8 mouse cellular contexts compared by ENCODE assay signal in the genomic region with DNA sequence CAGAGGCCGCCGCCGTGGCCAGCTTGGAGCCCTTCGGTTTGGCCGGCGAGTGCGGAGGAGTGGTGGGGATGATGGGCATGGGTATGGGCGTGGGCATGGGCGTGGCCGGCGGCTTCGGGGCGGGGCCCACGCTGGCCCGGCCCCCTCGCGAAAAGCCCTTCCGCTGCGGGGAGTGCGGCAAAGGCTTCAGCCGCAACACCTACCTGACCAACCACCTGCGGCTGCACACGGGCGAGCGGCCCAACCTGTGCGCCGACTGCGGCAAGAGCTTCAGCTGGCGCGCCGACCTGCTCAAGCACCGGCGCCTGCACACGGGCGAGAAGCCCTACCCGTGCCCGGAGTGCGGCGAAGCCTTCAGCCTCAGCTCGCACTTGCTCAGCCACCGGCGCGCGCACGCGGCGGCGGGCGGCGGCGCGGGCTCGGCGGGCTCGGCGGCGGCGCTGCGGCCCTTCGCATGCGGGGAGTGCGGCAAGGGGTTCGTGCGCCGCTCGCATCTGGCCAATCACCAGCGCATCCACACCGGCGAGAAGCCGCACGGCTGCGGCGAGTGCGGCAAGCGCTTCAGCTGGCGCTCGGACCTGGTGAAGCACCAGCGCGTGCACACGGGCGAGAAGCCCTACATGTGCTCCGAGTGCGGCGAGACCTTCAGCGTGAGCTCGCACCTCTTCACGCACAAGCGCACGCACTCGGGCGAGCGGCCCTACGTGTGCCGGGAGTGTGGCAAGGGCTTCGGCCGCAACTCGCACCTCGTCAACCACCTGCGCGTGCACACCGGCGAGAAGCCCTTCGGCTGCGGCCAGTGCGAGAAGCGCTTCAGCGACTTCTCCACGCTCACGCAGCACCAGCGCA. TPM values are rescaled to one million over a fixed set of nuclear protein-coding genes. Genes with fewer than 3 reads are reported as not detected.
DNase-seq lines count a peak whose midpoint lies in the region; ATAC-seq and TF ChIP-seq lines count a peak whose summit lies in the region.

No protein-coding gene starts in this region.

- no peak for TF ChIP-seq RAD21 in MEL (IDR thresholded peaks at IDR 0.05; ENCODE audit: low read depth, low read length)

- ATAC-seq in forebrain, postnatal 0 days = peak; percentile 89
- peak; percentile 54 to 89 for ATAC-seq in hematopoietic stem cell, adult 5-6 weeks (replicated peaks in 1 of 2; ENCODE audit: insufficient read depth in 1 of 2, low FRiP score in 2 of 2, low TSS enrichment in 1 of 2, low read depth in 1 of 2, poor library complexity in 2 of 2, severe bottlenecking in 2 of 2)
- ATAC-seq in lung, postnatal 0 days = peak; percentile 96

- H3K4me1 ChIP-seq in MEL (ENCODE audit: control insufficient read depth in 1 of 2, insufficient read depth in 2 of 2, low read length in 2 of 2) = peaks cover 0 to 4% of the 10 kb centered on the region in 2 experiments; a peak in 1 of 4 replicates
- peaks cover 7% of the 10 kb centered on the region; the same call in 1 of the 2 replicates for H3K4me1 ChIP-seq in forebrain, postnatal 0 days (ENCODE audit: insufficient read depth)
- H3K4me1 ChIP-seq in lung, postnatal 0 days (ENCODE audit: insufficient read depth, low read depth, low read length) = peaks cover 13% of the 10 kb centered on the region; the same call in 1 of the 2 replicates

- TF ChIP-seq CTCF in MEL (IDR thresholded peaks at IDR 0.05 in 2 of 3, conservative IDR thresholded peaks at IDR 0.05 in 1 of 3; ENCODE audit: control insufficient read depth in 1 of 3, insufficient read depth in 1 of 3, low read depth in 2 of 3, low read length in 3 of 3, poor library complexity in 1 of 3, severe bottlenecking in 1 of 3) = no peak
- TF ChIP-seq CTCF in forebrain, postnatal 0 days (IDR thresholded peaks at IDR 0.05; ENCODE audit: low read depth) = no peak
- TF ChIP-seq CTCF in lung, postnatal 0 days (IDR thresholded peaks at IDR 0.05) = no peak

- H3K4me2 ChIP-seq in forebrain, postnatal 0 days (ENCODE audit: low read depth) = peak overlapping the region; percentile 89
- peak overlapping the region; percentile 99 for H3K4me2 ChIP-seq in lung, postnatal 0 days (replicated peaks; ENCODE audit: low read depth, low read length)

- no peak for TF ChIP-seq POLR2A in MEL (IDR thresholded peaks at IDR 0.05; ENCODE audit: control insufficient read depth in 1 of 2, insufficient read depth in 1 of 2, low read depth in 1 of 2, low read length in 2 of 2, poor library complexity in 1 of 2)

- peaks cover 2 to 17% of the 10 kb centered on the region in 2 experiments for H3K27me3 ChIP-seq in MEL (ENCODE audit: control insufficient read depth in 1 of 2, insufficient read depth in 2 of 2, low read length in 2 of 2)
- peaks cover 10% of the 10 kb centered on the region for H3K27me3 ChIP-seq in forebrain, postnatal 0 days (ENCODE audit: insufficient read depth, low read length)
- H3K27me3 ChIP-seq in lung, postnatal 0 days (replicated peaks; ENCODE audit: insufficient read depth, low read length) = no peaks in the 10 kb centered on the region

- no peak for TF ChIP-seq EP300 in MEL (IDR thresholded peaks at IDR 0.05; ENCODE audit: low read depth in 1 of 2, low read length in 2 of 2)
- TF ChIP-seq EP300 in lung, postnatal 0 days (IDR thresholded peaks at IDR 0.05) = no peak

- peak; percentile 29 for DNase-seq in MEL (ENCODE audit: low read depth, low spot score)
- peak; percentile 90 to 94 for DNase-seq in cerebellum, adult 18-20 months
- peak; percentile 76 for DNase-seq in forebrain, postnatal 0 days
- peak; percentile 85 to 89 for DNase-seq in layer of hippocampus, postnatal 10 days (ENCODE audit: low spot score in 2 of 2)
- peak; percentile 79 for DNase-seq in lung, postnatal 0 days (ENCODE audit: low spot score)
- DNase-seq in retina, embryonic 14.5 days (ENCODE audit: low spot score) = peak; percentile 83
- DNase-seq in thymus, postnatal 4 days = peak; percentile 71

- 6% methylated on average over 86 of the region's 110 CpGs for WGBS in forebrain, postnatal 0 days
- 2% methylated on average over 92 of the region's 110 CpGs for WGBS in lung, postnatal 0 days

- H3K27ac ChIP-seq in MEL (ENCODE audit: control insufficient read depth, low read depth, low read length) = no peak overlapping the region
- no peak overlapping the region; the same call in 1 of the 2 replicates for H3K27ac ChIP-seq in forebrain, postnatal 0 days (ENCODE audit: low read depth, low read length)
- 0 out of 2 replicates have a peak overlapping the region, but pooled peaks have one; percentile 14 for H3K27ac ChIP-seq in lung, postnatal 0 days (ENCODE audit: low read length)

- no peaks in the 10 kb centered on the region for H3K79me2 ChIP-seq in MEL (ENCODE audit: control insufficient read depth, insufficient read depth, low read length, poor library complexity)

- peak overlapping the region in 1 of 2 experiments; percentile 41; a peak in 2 of 4 replicates for H3K4me3 ChIP-seq in MEL (ENCODE audit: control insufficient read depth in 1 of 2, insufficient read depth in 1 of 2, low read depth in 2 of 2, low read length in 2 of 2)
- peak overlapping the region; percentile 55 for H3K4me3 ChIP-seq in forebrain, postnatal 0 days (ENCODE audit: low read depth, low read length)
- H3K4me3 ChIP-seq in lung, postnatal 0 days (ENCODE audit: low read depth, low read length) = peak overlapping the region; percentile 60

- H3K36me3 ChIP-seq in MEL (ENCODE audit: control insufficient read depth in 1 of 2, insufficient read depth in 2 of 2, low read length in 2 of 2) = no peaks in the 10 kb centered on the region
- H3K36me3 ChIP-seq in forebrain, postnatal 0 days (ENCODE audit: insufficient read depth) = 0 out of 2 replicates have a peak, but pooled peaks cover 7% of the 10 kb centered on the region
- H3K36me3 ChIP-seq in lung, postnatal 0 days (ENCODE audit: insufficient read depth, low read length) = no peaks in the 10 kb centered on the region

- 0 out of 2 replicates have a peak overlapping the region, but pooled peaks have one; percentile 25 for H3K9ac ChIP-seq in MEL (ENCODE audit: control insufficient read depth, low read depth, low read length, poor library complexity, severe bottlenecking)
- H3K9ac ChIP-seq in forebrain, postnatal 0 days = peak overlapping the region; percentile 56
- no peak overlapping the region for H3K9ac ChIP-seq in lung, postnatal 0 days (replicated peaks; ENCODE audit: low read depth)

- no peaks in the 10 kb centered on the region for H3K9me3 ChIP-seq in MEL (replicated peaks; ENCODE audit: insufficient read depth, low read length)
- H3K9me3 ChIP-seq in forebrain, postnatal 0 days (ENCODE audit: low read length) = no peaks in the 10 kb centered on the region
- no peaks in the 10 kb centered on the region for H3K9me3 ChIP-seq in lung, postnatal 0 days (ENCODE audit: low read length)

TF ChIP-seq in MEL, 35 proteins besides CTCF, POLR2A, EP300 and RAD21:
- TF ChIP-seq KAT2A (conservative IDR thresholded peaks at IDR 0.05; ENCODE audit: low read depth, low read length) (no peak), NELFE (IDR thresholded peaks at IDR 0.05; ENCODE audit: low read depth, low read length) (no peak), ELF1 (IDR thresholded peaks at IDR 0.05; ENCODE audit: low read depth, low read length) (no peak), SMC3 (IDR thresholded peaks at IDR 0.05; ENCODE audit: low read depth, low read length) (no peak), HCFC1 (IDR thresholded peaks at IDR 0.05; ENCODE audit: low read depth, low read length) (no peak), GATA1 (IDR thresholded peaks at IDR 0.05; ENCODE audit: low read depth, low read length) (no peak), POLR2AphosphoS5 (IDR thresholded peaks at IDR 0.05; ENCODE audit: borderline replicate concordance, low read depth, low read length) (no peak), BHLHE40 (IDR thresholded peaks at IDR 0.05; ENCODE audit: borderline replicate concordance, low read depth, low read length) (no peak), TBP (IDR thresholded peaks at IDR 0.05; ENCODE audit: low read depth, low read length) (no peak), MAFK (IDR thresholded peaks at IDR 0.05; ENCODE audit: borderline replicate concordance, low read depth, low read length) (no peak), ZNF384 (IDR thresholded peaks at IDR 0.05; ENCODE audit: low read depth, low read length) (no peak), ZMIZ1 (IDR thresholded peaks at IDR 0.05; ENCODE audit: low read depth, low read length) (no peak), USF1 (IDR thresholded peaks at IDR 0.05; ENCODE audit: low read depth, low read length) (no peak), UBTF (IDR thresholded peaks at IDR 0.05; ENCODE audit: borderline replicate concordance, insufficient read depth, low read depth, low read length) (no peak)
TF ChIP-seq in MEL: peak in this region for 0.

RNA-seq across cellular contexts. Expression of a gene that starts 29.1 kb away (rescaled TPM):
- total RNA-seq in MEL (2012; rRNA removed) = not detected in 2 replicates
- not detected for polyA plus RNA-seq in MEL (2012; ENCODE audit: insufficient read depth in 1 of 2, insufficient read length in 2 of 2, low read depth in 1 of 2, low replicate concordance in 2 of 2, missing spikeins in 1 of 2)
- total RNA-seq in forebrain, postnatal 0 days (2014; rRNA removed) = not detected in 2 replicates
- not detected in 2 replicates for polyA plus RNA-seq in forebrain, postnatal 0 days (2015; fragmentation: Nextera tagmentation; extraction: Ambion mirVana)
- total RNA-seq in hematopoietic stem cell, adult 5-6 weeks (2017) = not detected in 2 replicates
- not detected for total RNA-seq in layer of hippocampus, postnatal 10 days (2021)
- polyA plus RNA-seq in lung, postnatal 0 days (2015; fragmentation: Nextera tagmentation; extraction: Ambion mirVana) = not detected in 2 replicates

RNA-seq across cellular contexts. Expression of a gene that starts 45.6 kb away (rescaled TPM):
- 0.03 and 0.04 TPM in 2 replicates for total RNA-seq in MEL (2012; rRNA removed)
- not detected for polyA plus RNA-seq in MEL (2012; ENCODE audit: insufficient read depth in 1 of 2, insufficient read length in 2 of 2, low read depth in 1 of 2, low replicate concordance in 2 of 2, missing spikeins in 1 of 2)
- 34.2 and 38.6 TPM in 2 replicates for total RNA-seq in forebrain, postnatal 0 days (2014; rRNA removed)
- 17.4 and 17.7 TPM in 2 replicates for polyA plus RNA-seq in forebrain, postnatal 0 days (2015; fragmentation: Nextera tagmentation; extraction: Ambion mirVana)
- 1.3 and 1.9 TPM in 2 replicates for total RNA-seq in hematopoietic stem cell, adult 5-6 weeks (2017)
- total RNA-seq in layer of hippocampus, postnatal 10 days (2021) = 10 to 100 TPM; 29.6 to 31.3 TPM
- 9.2 and 10.6 TPM in 2 replicates for polyA plus RNA-seq in lung, postnatal 0 days (2015; fragmentation: Nextera tagmentation; extraction: Ambion mirVana)

Comparison
In these comparisons a context has a peak if more than half of its experiments do, and no peak if none do; other contexts are left out.
1. DNase-seq: peak in every context shown above with its lines; median percentile 92 in cerebellum, adult 18-20 months; 87 in layer of hippocampus, postnatal 10 days; 83 in retina, embryonic 14.5 days; 79 in lung, postnatal 0 days; 76 in forebrain, postnatal 0 days; 71 in thymus, postnatal 4 days; 29 in MEL.
2. RNA of a gene that starts 45.6 kb away (total RNA-seq): 34.2 to 38.6 TPM in forebrain, postnatal 0 days and 29.6 to 31.3 TPM in layer of hippocampus, postnatal 10 days; 1.3 to 1.9 TPM in hematopoietic stem cell, adult 5-6 weeks and 0.03 to 0.04 TPM in MEL; every median in the first group is over 10 times any median in the second.
3. Peak in every context shown above with its lines, with median percentiles within 50 percentile points of each other: ATAC-seq.